8 mouse cellular contexts compared by ENCODE assay signal in genomic region chr4:151057347-151058321, GRCm38 (mm10). TPM values are rescaled to one million over a fixed set of nuclear protein-coding genes. Genes with fewer than 3 reads are reported as not detected.
DNase-seq lines count a peak whose midpoint lies in the region; ATAC-seq lines count a peak whose summit lies in the region.

Gene Vamp3 (minus strand): TSS chr4:151057963.

- peak within 1 kb of the TSS; percentile 98 for H3K27ac ChIP-seq in heart, embryonic 10.5 days
- peak within 1 kb of the TSS; percentile 94 for H3K27ac ChIP-seq in kidney, embryonic 15.5 days

- peak; percentile 98 for ATAC-seq in erythroblast, adult 5-6 weeks (replicated peaks; ENCODE audit: low FRiP score, poor library complexity, severe bottlenecking)
- ATAC-seq in kidney, embryonic 15.5 days (replicated peaks; ENCODE audit: low FRiP score): peak; percentile 100
- peak; percentile 96 for ATAC-seq in monocyte, adult 5-6 weeks (replicated peaks; ENCODE audit: insufficient number of reproducible peaks, low FRiP score, low TSS enrichment, poor library complexity, severe bottlenecking)

- no peaks in the 10 kb centered on the region for H3K27me3 ChIP-seq in heart, embryonic 10.5 days (ENCODE audit: insufficient read depth, poor library complexity, severe bottlenecking)
- H3K27me3 ChIP-seq in kidney, embryonic 15.5 days: no peaks in the 10 kb centered on the region

- H3K4me3 ChIP-seq in heart, embryonic 10.5 days: peak within 1 kb of the TSS; percentile 98
- H3K4me3 ChIP-seq in kidney, embryonic 15.5 days (replicated peaks): peak within 1 kb of the TSS; percentile 91

- H3K4me2 ChIP-seq in kidney, embryonic 15.5 days: peak within 1 kb of the TSS; percentile 69

- peak within 1 kb of the TSS; percentile 86 for H3K9ac ChIP-seq in kidney, embryonic 15.5 days

- peak; percentile 99 for DNase-seq in B cell, adult 2 months
- peak; percentile 100 for DNase-seq in brain, adult 2 months (ENCODE audit: low read depth, low spot score)
- peak; percentile 99 for DNase-seq in heart, embryonic 10.5 days (ENCODE audit: low spot score)
- peak; percentile 100 for DNase-seq in liver
- DNase-seq in spleen, postnatal 4 days (ENCODE audit: low spot score in 2 of 2): peak; percentile 98 to 99

- no peaks in the 10 kb centered on the region for H3K4me1 ChIP-seq in heart, embryonic 10.5 days
- peaks cover 15% of the 10 kb centered on the region for H3K4me1 ChIP-seq in kidney, embryonic 15.5 days

- under 1% methylated on average over 114 of the region's 114 CpGs for WGBS in heart, embryonic 10.5 days
- WGBS in kidney, embryonic 15.5 days: under 1% methylated on average over 113 of the region's 114 CpGs

- H3K9me3 ChIP-seq in heart, embryonic 10.5 days: no peaks in the 10 kb centered on the region
- H3K9me3 ChIP-seq in kidney, embryonic 15.5 days (replicated peaks): peaks cover 11% of the 10 kb centered on the region; the same call in 1 of the 2 replicates

- peaks cover 34% of the 10 kb centered on the region for H3K36me3 ChIP-seq in heart, embryonic 10.5 days
- peaks cover 28% of the 10 kb centered on the region for H3K36me3 ChIP-seq in kidney, embryonic 15.5 days

RNA-seq across cellular contexts. Expression of gene Vamp3, which starts in this region (rescaled TPM):
- 26.3 and 39.3 TPM in 2 replicates for total RNA-seq in erythroblast, adult 5-6 weeks (2015; ENCODE audit: low replicate concordance)
- total RNA-seq in erythroblast, adult 5-6 weeks (2017; ENCODE audit: low replicate concordance): 23.0 and 30.1 TPM in 2 replicates
- polyA plus RNA-seq in heart, embryonic 10.5 days (2016; fragmentation: Nextera tagmentation; extraction: Ambion mirVana): 105 and 113 TPM in 2 replicates
- 123 and 124 TPM in 2 replicates for polyA plus RNA-seq in kidney, embryonic 15.5 days (2015; fragmentation: Nextera tagmentation; extraction: Ambion mirVana)
- 110 to 133 TPM (median 127 TPM) in 3 replicates for total RNA-seq in monocyte, adult 5-6 weeks (2017)

Comparison
In these comparisons a context has a peak if more than half of its experiments do, and no peak if none do; other contexts are left out.
1. Peak in every context shown above with its lines: DNase-seq, ATAC-seq, H3K4me3 ChIP-seq and H3K27ac ChIP-seq.